Mouse (Mus musculus): Measurements from ENCODE around the gene Pgrmc2.
A peak's percentile ranks its signal among the peaks of the same experiment; 100 is the strongest.

GRCm38 (mm10) chr3:41082885-41083789, at the start of gene Pgrmc2:
- TF ChIP-seq CTCF (IDR thresholded peaks at IDR 0.05; ENCODE audit: low read depth) (peak; percentile 64), EP300 (optimal IDR thresholded peaks at IDR 0.05) (no peak)

Data from stomach, postnatal 0 days (tissue).